Mouse (Mus musculus) liver, embryonic 12.5 days (tissue): ENCODE results near the gene Stoml2. TPM values are rescaled to one million over a fixed set of nuclear protein-coding genes. Genes with fewer than 3 reads are reported as not detected.

ENCODE experiments used
- ATAC-seq: fragments of 200-750 bp; cut with Nextera tagmentation; 2 replicates; pipeline ENCODE4 v1.8.0; 2017; ENCODE audit warnings: moderate number of reproducible peaks, mild to moderate bottlenecking, moderate library complexity
- H3K27ac ChIP-seq: fragments of 300-500 bp; sonication (generic); 2 replicates; pipeline ENCODE4 v1.5.1; 2016; ENCODE audit warnings: mild to moderate bottlenecking
- H3K27me3 ChIP-seq: fragments of 300-500 bp; sonication (generic); replicated peaks from 2 replicates; pipeline ENCODE4 v1.6.1; 2016; ENCODE audit warnings: mild to moderate bottlenecking, moderate library complexity
- H3K36me3 ChIP-seq: fragments of 300-500 bp; sonication (generic); 2 replicates; pipeline ENCODE4 v1.6.1; 2016; ENCODE audit warnings: mild to moderate bottlenecking, moderate library complexity
- H3K4me1 ChIP-seq: fragments of 300-500 bp; sonication (generic); 2 replicates; pipeline ENCODE4 v1.6.1; 2016
- H3K4me2 ChIP-seq: fragments of 300-500 bp; sonication (generic); 2 replicates; pipeline ENCODE4 v1.6.1; 2016; ENCODE audit warnings: mild to moderate bottlenecking, moderate library complexity
- H3K4me3 ChIP-seq: fragments of 300-500 bp; sonication (generic); 2 replicates; pipeline ENCODE4 v1.5.1; 2016; ENCODE audit warnings: mild to moderate bottlenecking, moderate library complexity
- H3K9ac ChIP-seq: fragments of 300-500 bp; sonication (generic); 2 replicates; pipeline ENCODE4 v1.6.1; 2016; ENCODE audit warnings: mild to moderate bottlenecking, moderate library complexity
- H3K9me3 ChIP-seq: fragments of 300-500 bp; sonication (generic); replicated peaks from 2 replicates; pipeline ENCODE4 v1.6.1; 2016; ENCODE audit warnings: mild to moderate bottlenecking, moderate library complexity
- WGBS: fragments of 180-500 bp; shearing (Covaris S2); methylation state at CpG from one replicate; pipeline ENCODE4 v1.1.7; 2016; ENCODE audit not compliant: insufficient replicate concordance; 5-methylcytosine and 5-hydroxymethylcytosine counted together
- polyA plus RNA-seq: library from polyadenylated mRNA; unstranded; fragments of >200 nt; fragmentation: Nextera tagmentation; extraction: Ambion mirVana; gene quantifications from 2 replicates; pipeline ENCODE4 v1.2.1, GENCODE M21; 2016

The Stoml2 gene
- polyA plus RNA-seq, 1 experiment from 2014 or later = 292 TPM

GRCm38 (mm10) chr4:43036356-43036755 is 4.8 kb upstream of the Stoml2 start:
- H3K4me3 ChIP-seq = peak overlapping the region; percentile 83
- no peaks in the 10 kb centered on the region for H3K9me3 ChIP-seq
- H3K27me3 ChIP-seq = no peaks in the 10 kb centered on the region
- peak overlapping the region; percentile 93 for H3K4me2 ChIP-seq
- 79% methylated on average over 10 of the region's 10 CpGs for WGBS
- peak overlapping the region; percentile 74 for H3K9ac ChIP-seq
- ATAC-seq = no peak
- H3K4me1 ChIP-seq = peaks cover 60% of the 10 kb centered on the region
- H3K27ac ChIP-seq = peak overlapping the region; percentile 95
- H3K36me3 ChIP-seq = peaks cover 46% of the 10 kb centered on the region

- WGBS = 85% methylated on average over 6 of the region's 6 CpGs
- Histone ChIP-seq H3K4me1 (peaks cover 55% of the 10 kb centered on the region), H3K9ac (no peak overlapping the region), H3K27me3 (no peaks in the 10 kb centered on the region), H3K36me3 (peaks cover 46% of the 10 kb centered on the region), H3K4me3 (no peak overlapping the region), H3K27ac (peak overlapping the region; percentile 95; the same call in 1 of the 2 replicates), H3K9me3 (no peaks in the 10 kb centered on the region), H3K4me2 (peak overlapping the region; percentile 23)
- no peak for ATAC-seq
Observed at GRCm38 (mm10) chr4:43035851-43036250, 4.3 kb upstream of the Stoml2 start.

- Histone ChIP-seq H3K27me3 (no peaks in the 10 kb centered on the region), H3K27ac (no peak overlapping the region), H3K36me3 (peaks cover 62% of the 10 kb centered on the region), H3K9me3 (no peaks in the 10 kb centered on the region), H3K9ac (no peak overlapping the region), H3K4me1 (peaks cover 54% of the 10 kb centered on the region), H3K4me2 (no peak overlapping the region), H3K4me3 (no peak overlapping the region)
- ATAC-seq = no peak
- 77% methylated on average over 14 of the region's 14 CpGs for WGBS
Observed at GRCm38 (mm10) chr4:43033481-43033880, 2.0 kb upstream of the Stoml2 start.

- peak overlapping the region; percentile 39; the same call in 1 of the 2 replicates for H3K27ac ChIP-seq
- peaks cover 72% of the 10 kb centered on the region for H3K36me3 ChIP-seq
- no peaks in the 10 kb centered on the region for H3K27me3 ChIP-seq
- no peak overlapping the region for H3K9ac ChIP-seq
- H3K4me1 ChIP-seq = peaks cover 46% of the 10 kb centered on the region
- no peak overlapping the region for H3K4me2 ChIP-seq
- ATAC-seq = no peak
- 68% methylated on average over 1 of the region's 1 CpGs for WGBS
- H3K4me3 ChIP-seq = no peak overlapping the region
- H3K9me3 ChIP-seq = no peaks in the 10 kb centered on the region
Observed at GRCm38 (mm10) chr4:43032501-43032900, 991 bp upstream of the Stoml2 start.

- ATAC-seq = peak; percentile 74
- WGBS = under 1% methylated on average over 28 of the region's 28 CpGs
- Histone ChIP-seq H3K9ac (peak overlapping the region; percentile 96), H3K4me1 (peaks cover 32% of the 10 kb centered on the region), H3K27me3 (no peaks in the 10 kb centered on the region), H3K9me3 (no peaks in the 10 kb centered on the region), H3K27ac (peak overlapping the region; percentile 89), H3K36me3 (peaks cover 69% of the 10 kb centered on the region), H3K4me2 (peak overlapping the region; percentile 82), H3K4me3 (peak overlapping the region; percentile 81)
Observed at GRCm38 (mm10) chr4:43030780-43031230, 705 bp downstream of the Stoml2 start.

GRCm38 (mm10) chr4:43030352-43030751 is 1.2 kb downstream of the Stoml2 start:
- peak overlapping the region; percentile 81 for H3K4me3 ChIP-seq
- no peaks in the 10 kb centered on the region for H3K9me3 ChIP-seq
- peaks cover 65% of the 10 kb centered on the region for H3K36me3 ChIP-seq
- H3K4me2 ChIP-seq = peak overlapping the region; percentile 82
- peaks cover 31% of the 10 kb centered on the region for H3K4me1 ChIP-seq
- H3K9ac ChIP-seq = peak overlapping the region; percentile 96
- 58% methylated on average over 9 of the region's 9 CpGs for WGBS
- no peaks in the 10 kb centered on the region for H3K27me3 ChIP-seq
- peak overlapping the region; percentile 89 for H3K27ac ChIP-seq
- peak; percentile 13; the same call in 1 of the 2 replicates for ATAC-seq

- Histone ChIP-seq H3K9me3 (no peaks in the 10 kb centered on the region), H3K4me1 (peaks cover 35% of the 10 kb centered on the region), H3K9ac (peak overlapping the region; percentile 96), H3K36me3 (peaks cover 59% of the 10 kb centered on the region), H3K4me2 (peak overlapping the region; percentile 82), H3K27ac (peak overlapping the region; percentile 89), H3K27me3 (no peaks in the 10 kb centered on the region), H3K4me3 (peak overlapping the region; percentile 81)
- WGBS = 88% methylated on average over 9 of the region's 9 CpGs
- ATAC-seq = no peak
Observed at GRCm38 (mm10) chr4:43029749-43030148, 1.8 kb downstream of the Stoml2 start.

- ATAC-seq = no peak
- H3K36me3 ChIP-seq = peaks cover 57% of the 10 kb centered on the region
Observed at GRCm38 (mm10) chr4:43029121-43029520, 2.4 kb downstream of the Stoml2 start.

GRCm38 (mm10) chr4:43025084-43025960 is 6.2 kb downstream of the Stoml2 start, which contains the start of gene Pigo:
Gene Pigo, minus strand, starts transcription at chr4:43025819.
- ATAC-seq = peak; percentile 90
- Histone ChIP-seq H3K9ac (peak within 1 kb of the TSS; percentile 77), H3K4me1 (peaks cover 37% of the 10 kb centered on the region), H3K27ac (peak within 1 kb of the TSS; percentile 92), H3K4me3 (peak within 1 kb of the TSS; percentile 70), H3K9me3 (no peaks in the 10 kb centered on the region), H3K27me3 (no peaks in the 10 kb centered on the region), H3K4me2 (peak within 1 kb of the TSS; percentile 86), H3K36me3 (peaks cover 79% of the 10 kb centered on the region)
- 7% methylated on average over 42 of the region's 42 CpGs for WGBS

More at GRCm38 (mm10) chr4:43029121-43029520, 2.4 kb downstream of the Stoml2 start:
- Histone ChIP-seq H3K27me3 (no peaks in the 10 kb centered on the region), H3K4me3 (peak overlapping the region; percentile 81), H3K27ac (no peak overlapping the region), H3K4me1 (peaks cover 42% of the 10 kb centered on the region), H3K9me3 (no peaks in the 10 kb centered on the region), H3K4me2 (peak overlapping the region; percentile 82), H3K9ac (peak overlapping the region; percentile 32; the same call in 1 of the 2 replicates)
- WGBS = 81% methylated on average over 7 of the region's 7 CpGs

- H3K4me2 ChIP-seq = peak overlapping the region; percentile 86
- peaks cover 81% of the 10 kb centered on the region for H3K36me3 ChIP-seq
- H3K4me3 ChIP-seq = peak overlapping the region; percentile 70
- ATAC-seq = no peak
- H3K27me3 ChIP-seq = no peaks in the 10 kb centered on the region
- peak overlapping the region; percentile 77 for H3K9ac ChIP-seq
- no peaks in the 10 kb centered on the region for H3K9me3 ChIP-seq
- peaks cover 37% of the 10 kb centered on the region for H3K4me1 ChIP-seq
- 73% methylated on average over 14 of the region's 14 CpGs for WGBS
- H3K27ac ChIP-seq = peak overlapping the region; percentile 92
Observed at GRCm38 (mm10) chr4:43024673-43025072, 6.8 kb downstream of the Stoml2 start.

- no peaks in the 10 kb centered on the region for H3K27me3 ChIP-seq
- WGBS = 89% methylated on average over 17 of the region's 17 CpGs
- H3K36me3 ChIP-seq = peaks cover 80% of the 10 kb centered on the region
Observed at GRCm38 (mm10) chr4:43021341-43021740, 10.2 kb downstream of the Stoml2 start.

GRCm38 (mm10) chr4:43020876-43021275 is 10.6 kb downstream of the Stoml2 start:
- ATAC-seq = no peak
- no peaks in the 10 kb centered on the region for H3K27me3 ChIP-seq
- H3K27ac ChIP-seq = no peak overlapping the region
- H3K4me1 ChIP-seq = peaks cover 28% of the 10 kb centered on the region
- H3K9me3 ChIP-seq = no peaks in the 10 kb centered on the region
- no peak overlapping the region for H3K9ac ChIP-seq
- no peak overlapping the region for H3K4me3 ChIP-seq
- peaks cover 80% of the 10 kb centered on the region for H3K36me3 ChIP-seq
- WGBS = 88% methylated on average over 16 of the region's 16 CpGs
- H3K4me2 ChIP-seq = no peak overlapping the region

More at GRCm38 (mm10) chr4:43021341-43021740, 10.2 kb downstream of the Stoml2 start:
- no peak for ATAC-seq
- H3K9ac ChIP-seq = no peak overlapping the region
- no peak overlapping the region for H3K4me3 ChIP-seq
- H3K4me2 ChIP-seq = no peak overlapping the region
- no peaks in the 10 kb centered on the region for H3K9me3 ChIP-seq
- peaks cover 30% of the 10 kb centered on the region for H3K4me1 ChIP-seq
- no peak overlapping the region for H3K27ac ChIP-seq
